Mouse (Mus musculus) lung, postnatal 10 days (tissue): Measurements from ENCODE around the gene Pilra.
"Not testable (repeated sequence)": the region's sequence is repeated elsewhere in the genome, so short reads cannot be mapped to it uniquely, and the experiment has no call there.

Experiments
- DNase-seq: peaks from one replicate; pipeline ENCODE4 v3.0.0; 2021

Gene Pilra

DNA sequence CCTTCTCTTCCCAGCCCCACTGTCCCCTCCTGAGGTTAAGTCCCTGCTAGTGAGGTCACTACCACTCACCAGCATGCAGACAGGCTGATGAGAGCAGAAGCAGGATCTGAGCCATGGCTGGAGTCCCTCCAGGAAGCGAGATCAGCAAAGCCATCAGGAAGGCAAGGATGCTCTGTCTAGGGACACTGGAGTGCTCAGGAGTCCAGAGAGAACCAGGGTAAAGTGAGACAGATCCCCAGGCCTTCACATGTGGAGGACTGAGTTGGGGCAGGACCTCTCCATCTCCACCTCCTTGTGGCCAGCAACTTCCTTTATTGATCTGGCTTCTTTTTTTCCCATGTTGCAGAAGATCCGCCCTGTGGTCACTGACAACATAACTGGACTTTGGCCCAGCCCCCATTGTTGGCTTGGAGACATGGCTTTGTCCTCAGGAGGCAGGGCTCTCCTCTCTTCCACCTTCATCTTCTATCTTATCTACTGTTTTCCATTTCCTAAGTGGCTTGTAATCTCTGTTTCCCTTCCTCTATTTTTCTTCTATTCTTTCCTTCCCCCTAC, at the start of gene Pilra:
Pilra (minus strand) TSS at position 316 of the 555 bp plus-strand sequence.
- DNase-seq, result not testable (repeated sequence)

DNA sequence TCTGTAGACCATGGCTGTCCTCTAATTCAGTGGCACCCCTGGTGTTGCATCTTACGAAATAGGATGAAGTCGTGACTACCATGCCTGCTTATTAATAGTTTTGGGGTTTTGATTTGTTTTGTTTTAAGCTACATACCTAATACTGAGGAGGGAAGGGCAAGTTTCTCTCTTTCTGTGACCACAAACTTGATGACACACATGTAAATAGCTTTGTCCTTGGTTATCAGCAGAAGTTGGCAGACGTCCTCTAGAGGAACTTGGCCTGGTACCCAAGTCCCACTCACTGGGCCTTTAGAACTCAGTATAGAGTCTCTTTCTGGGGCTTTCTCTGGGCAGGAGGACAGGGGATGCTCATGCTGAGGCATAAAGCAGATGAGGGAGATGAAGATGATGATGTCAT, 47.3 kb upstream of the Pilra start:
- no peak for DNase-seq

DNA sequence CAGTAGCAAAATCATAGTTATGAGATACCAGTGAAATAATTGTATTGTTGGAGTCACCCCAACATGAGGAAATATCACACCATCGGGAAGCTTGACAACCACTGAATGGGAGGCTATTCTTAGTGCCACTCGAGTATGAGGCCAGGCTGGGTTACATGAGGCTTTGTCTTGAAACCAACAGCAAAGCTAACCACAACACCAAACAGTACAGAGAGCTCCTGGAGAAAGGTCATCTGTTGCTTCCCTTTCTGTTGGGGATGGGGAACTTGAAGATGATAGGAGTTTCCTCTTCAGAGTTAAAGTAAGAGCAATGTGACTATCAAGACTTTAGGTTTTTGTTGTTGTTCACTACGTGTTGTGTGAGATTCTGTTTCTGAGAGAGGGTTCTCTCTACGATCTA, 46.8 kb upstream of the Pilra start:
- no peak for DNase-seq

DNA sequence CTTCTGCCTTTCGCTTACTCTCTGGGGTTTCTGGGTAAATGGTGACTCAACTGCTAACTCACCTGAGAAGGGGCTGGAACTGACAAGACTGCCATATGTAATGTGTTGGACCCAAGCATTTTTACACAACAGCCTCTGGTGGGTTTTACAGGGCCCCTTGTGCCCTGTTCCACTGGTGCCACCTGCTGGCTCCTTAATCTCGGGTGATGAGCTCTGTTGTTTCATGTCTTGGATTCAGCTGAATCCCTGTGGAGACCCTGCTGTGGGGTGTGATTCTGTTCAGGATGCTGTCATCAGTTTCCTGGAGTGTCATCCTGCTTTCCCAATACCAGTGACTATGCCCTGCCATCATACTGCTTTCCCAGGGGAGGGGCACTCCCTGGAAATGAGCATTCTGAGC, 41.8 kb upstream of the Pilra start:
- DNase-seq, result peak; percentile 54

DNA sequence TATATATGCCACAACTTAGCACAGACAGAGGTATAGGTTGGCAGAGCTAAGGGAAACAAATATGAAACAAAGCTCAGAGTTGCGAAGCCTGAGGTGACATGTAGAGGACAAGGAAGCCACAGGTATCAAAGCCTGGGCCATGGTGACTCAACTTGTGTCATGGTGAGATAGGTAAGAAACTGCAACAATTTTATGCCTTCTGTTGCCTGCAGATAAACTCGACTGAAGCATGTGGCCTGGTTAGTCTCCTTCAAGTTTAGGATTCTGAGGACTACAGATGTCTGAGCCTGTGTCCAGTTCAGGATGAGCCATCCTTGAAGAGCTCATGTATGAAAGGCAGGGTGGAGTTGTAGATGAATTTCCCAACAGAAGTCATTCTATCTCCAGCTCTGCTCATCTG, 39.0 kb upstream of the Pilra start:
- DNase-seq, result no peak

DNA sequence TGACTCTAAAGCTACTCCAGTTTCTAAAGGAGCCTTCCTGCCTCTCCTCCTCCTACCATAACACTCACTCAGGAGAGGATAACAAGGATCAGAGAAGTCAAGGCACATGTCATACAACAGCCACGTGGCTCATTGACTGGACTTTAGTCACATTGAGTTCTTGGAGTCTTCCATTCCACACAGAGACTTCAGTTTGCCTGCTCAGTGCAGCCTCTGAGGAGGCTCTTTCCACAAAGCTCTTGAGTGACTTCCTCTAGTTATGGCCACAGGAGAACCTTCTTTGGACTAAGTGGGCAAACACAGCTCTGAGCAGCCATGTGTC, 36.3 kb upstream of the Pilra start:
- DNase-seq, result not testable (repeated sequence)

DNA sequence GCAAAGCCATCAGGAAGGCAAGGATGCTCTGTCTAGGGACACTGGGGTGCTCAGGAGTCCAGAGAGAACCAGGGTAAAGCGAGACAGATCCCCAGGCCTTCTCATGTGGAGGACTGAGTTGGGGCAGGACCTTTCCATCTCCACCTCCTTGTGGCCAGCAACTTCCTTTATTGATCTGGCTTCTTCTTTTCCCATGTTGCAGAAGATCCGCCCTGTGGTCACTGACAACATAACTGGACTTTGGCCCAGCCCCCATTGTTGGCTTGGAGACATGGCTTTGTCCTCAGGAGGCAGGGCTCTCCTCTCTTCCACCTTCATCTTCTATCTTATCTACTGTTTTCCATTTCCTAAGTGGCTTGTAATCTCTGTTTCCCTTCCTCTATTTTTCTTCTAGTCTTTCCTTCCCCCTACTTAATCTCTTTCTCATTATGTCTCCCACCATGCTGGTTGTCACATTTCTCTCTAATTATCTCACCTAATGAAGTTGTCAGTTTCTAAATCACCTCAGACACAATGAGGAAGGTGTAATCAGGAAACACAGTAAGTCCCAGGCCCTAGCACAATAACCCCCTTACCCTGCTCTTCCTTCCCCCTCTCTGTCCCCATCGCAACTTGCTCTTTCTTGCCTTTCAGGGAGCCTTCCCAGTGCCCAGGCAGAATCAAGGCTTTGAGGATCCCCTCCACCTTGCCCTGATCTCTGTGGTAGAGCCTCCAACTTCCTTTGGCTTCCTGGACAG, 35.7 kb upstream of the Pilra start, which contains the start of gene Pilrb2:
Pilrb2 (minus strand) TSS at position 172 of the 737 bp plus-strand sequence.
- not testable (repeated sequence) for DNase-seq

DNA sequence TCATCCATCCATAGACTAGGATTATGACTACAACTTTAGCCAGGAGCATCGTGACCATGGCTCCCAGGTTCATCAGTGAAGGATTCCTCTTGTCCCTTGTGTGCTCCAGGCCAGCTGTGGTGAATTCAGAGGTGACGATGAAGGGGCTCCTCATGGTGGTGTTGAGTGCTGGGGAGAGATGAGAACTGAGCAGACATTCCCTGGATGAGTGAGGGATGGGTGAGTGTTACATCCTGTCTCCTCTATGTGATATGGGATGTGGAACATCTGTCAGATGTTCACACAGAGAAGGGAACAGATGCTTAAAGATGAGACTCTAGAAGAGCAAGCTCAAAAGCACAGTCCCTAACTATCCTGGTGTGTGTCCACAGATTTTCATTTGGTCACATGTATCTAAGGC, 32.5 kb upstream of the Pilra start:
- not testable (repeated sequence) for DNase-seq

- not testable (repeated sequence) for DNase-seq
Measured at GRCm38 (mm10) chr5:137864008-137864407, 27.9 kb upstream of the Pilra start.

DNA sequence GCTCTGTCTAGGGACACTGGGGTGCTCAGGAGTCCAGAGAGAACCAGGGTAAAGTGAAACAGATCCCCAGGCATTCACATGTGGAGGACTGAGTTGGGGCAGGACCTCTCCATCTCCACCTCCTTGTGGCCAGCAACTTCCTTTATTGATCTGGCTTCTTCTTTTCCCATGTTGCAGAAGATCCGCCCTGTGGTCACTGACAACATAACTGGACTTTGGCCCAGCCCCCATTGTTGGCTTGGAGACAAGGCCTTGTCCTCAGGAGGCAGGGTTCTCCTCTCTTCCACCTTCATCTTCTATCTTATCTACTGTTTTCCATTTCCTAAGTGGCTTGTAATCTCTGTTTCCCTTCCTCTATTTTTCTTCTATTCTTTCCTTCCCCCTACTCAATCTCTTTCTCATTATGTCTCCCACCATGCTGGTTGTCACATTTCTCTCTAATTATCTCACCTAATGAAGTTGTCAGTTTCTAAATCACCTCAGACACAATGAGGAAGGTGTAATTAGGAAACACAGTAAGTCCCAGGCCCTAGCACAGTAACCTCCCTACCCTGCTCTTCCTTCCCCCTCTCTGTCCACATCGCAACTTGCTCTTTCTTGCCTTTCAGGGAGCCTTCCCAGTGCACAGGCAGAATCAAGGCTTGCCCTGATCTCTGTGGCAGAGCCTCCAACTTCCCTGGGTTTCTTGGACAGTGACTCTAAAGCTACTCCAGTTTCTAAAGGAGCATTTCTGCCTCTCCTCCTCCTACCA, 22.1 kb upstream of the Pilra start, which contains the start of gene Pilrb1:
Pilrb1 (minus strand) TSS at position 147 of the 751 bp plus-strand sequence.
- peak; percentile 22 for DNase-seq

GRCm38 (mm10) chr5:137856870-137857269, 20.8 kb upstream of the Pilra start:
- not testable (repeated sequence) for DNase-seq

DNA sequence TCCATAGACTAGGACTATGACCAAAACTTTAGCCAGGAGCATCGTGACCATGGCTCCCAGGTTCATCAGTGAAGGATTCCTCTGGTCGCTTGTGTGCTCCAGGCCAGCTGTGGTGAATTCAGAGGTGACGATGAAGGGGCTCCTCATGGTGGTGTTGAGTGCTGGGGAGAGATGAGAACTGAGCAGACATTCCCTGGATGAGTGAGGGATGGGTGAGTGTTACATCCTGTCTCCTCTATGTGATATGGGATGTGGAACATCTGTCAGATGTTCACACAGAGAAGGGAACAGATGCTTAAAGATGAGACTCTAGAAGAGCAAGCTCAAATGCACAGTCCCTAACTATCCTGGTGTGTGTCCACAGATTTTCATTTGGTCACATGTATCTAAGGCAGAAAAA, 18.8 kb upstream of the Pilra start:
- not testable (repeated sequence) for DNase-seq

- DNase-seq, result not testable (repeated sequence)
Measured at GRCm38 (mm10) chr5:137850313-137850712, 14.2 kb upstream of the Pilra start.

DNA sequence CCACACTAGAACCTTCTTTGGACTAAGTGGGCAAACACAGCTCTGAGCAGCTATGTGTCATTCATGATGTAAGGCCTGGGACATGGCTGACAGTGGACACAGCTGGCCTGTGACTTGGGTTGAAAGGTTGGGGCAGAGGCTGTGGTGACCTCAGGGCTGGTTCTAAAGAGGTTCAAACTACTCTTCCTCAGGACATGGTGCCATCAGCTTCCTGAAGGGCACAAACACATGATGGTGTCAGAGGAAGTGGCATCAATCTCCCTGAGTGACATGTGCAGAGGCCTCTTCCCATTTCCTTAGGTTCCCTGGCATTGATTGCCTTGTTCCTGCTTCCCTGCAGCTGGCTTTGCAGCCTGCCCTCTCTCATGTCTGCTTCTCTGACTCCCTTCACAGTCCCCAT, 1.0 kb upstream of the Pilra start:
- DNase-seq, result not testable (repeated sequence)

GRCm38 (mm10) chr5:137836611-137837010, 530 bp upstream of the Pilra start:
- no peak for DNase-seq

DNA sequence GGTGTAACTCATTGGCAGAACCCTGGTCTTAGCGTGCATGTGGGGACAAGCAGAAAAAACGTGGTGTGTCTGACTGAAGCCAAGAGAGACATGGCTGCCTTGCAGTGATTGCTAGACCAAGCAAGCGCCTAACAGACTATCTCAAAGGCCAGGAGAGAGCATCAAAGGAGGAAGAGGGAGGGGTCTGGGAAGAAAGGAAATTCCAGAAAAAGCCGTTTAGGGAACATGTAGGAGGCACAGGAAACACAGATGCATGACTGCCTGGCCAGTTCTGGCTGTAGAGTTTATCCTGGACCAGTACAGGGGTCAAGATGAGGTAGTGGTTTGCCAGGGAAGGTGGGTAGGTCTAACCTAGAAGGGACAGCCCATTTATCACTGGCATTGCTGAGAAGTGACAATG, 2.6 kb downstream of the Pilra start:
- no peak for DNase-seq

DNA sequence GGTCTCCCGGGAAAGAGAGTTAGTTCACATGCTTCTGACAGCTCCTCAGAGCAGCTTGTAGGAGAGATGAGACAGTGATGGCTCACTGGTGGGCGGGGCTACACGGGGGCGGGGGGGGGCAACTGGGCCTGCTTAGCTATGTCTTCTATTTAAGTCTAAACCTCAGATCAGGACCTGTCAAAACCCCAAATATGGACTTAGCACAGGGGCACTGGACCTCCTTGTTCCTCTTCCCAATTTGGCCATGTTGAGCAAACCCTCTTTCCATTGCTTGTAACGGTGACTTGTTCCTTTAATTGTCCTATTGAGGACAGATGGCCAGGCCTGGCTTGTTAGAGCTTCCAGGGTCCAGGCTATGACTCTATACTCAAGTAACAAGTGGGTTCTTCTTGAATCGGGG, 4.6 kb downstream of the Pilra start:
- no peak for DNase-seq

DNA sequence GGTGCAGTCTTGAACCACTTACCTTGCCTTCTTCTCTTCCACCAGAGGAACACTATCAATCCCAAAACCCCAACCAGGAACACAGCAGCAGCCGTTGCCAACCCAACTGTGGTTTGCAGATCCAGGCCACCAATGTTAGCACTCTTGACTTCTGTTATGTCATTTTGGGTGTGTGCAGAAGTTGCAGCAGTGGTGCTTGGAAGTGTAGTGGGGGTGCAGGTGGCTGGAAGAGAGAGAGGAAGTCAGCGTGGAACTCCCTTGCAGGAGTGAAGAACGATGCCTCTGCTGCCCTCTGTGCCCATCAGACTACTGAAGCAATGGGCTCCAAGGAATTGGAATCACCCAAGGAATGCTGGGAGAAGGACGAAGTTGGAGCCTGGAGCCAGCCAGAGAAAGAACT, 5.0 kb downstream of the Pilra start:
- no peak for DNase-seq

GRCm38 (mm10) chr5:137830238-137830637, 5.8 kb downstream of the Pilra start:
- no peak for DNase-seq

- no peak for DNase-seq
Measured at GRCm38 (mm10) chr5:137828694-137829093, 7.4 kb downstream of the Pilra start.

- DNase-seq, result no peak
Measured at GRCm38 (mm10) chr5:137826421-137826820, 9.7 kb downstream of the Pilra start.

GRCm38 (mm10) chr5:137825971-137826370, 10.1 kb downstream of the Pilra start:
- DNase-seq, result no peak

DNA sequence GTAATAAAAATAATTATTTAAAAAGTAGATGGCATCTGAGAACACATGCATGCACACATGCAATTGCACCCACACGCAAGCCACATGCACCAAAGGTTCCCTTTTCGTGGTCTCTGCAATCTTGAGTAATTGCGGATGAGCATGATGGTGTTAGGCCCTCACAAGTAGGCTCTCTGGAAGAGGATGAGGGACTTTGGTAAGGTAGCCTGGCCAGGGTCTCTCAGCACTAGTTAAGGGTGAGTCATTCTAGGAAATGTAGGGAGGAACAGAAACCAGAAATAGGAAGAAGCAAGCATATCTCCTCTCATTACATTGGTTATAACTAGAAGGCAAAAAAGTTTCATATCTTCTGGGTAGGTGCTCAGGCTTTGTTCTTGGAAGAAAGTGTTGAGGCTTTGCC, 11.1 kb downstream of the Pilra start:
- DNase-seq, result no peak

- no peak for DNase-seq
Measured at GRCm38 (mm10) chr5:137823455-137824045, 12.5 kb downstream of the Pilra start.
